Mouse (Mus musculus): ENCODE data around the gene Pex5. TPM values are rescaled to one million over a fixed set of nuclear protein-coding genes. Genes with fewer than 3 reads are reported as not detected.

The Pex5 gene
- polyA plus RNA-seq, 1 experiment from 2014 or later, result 69.6 TPM

DNA sequence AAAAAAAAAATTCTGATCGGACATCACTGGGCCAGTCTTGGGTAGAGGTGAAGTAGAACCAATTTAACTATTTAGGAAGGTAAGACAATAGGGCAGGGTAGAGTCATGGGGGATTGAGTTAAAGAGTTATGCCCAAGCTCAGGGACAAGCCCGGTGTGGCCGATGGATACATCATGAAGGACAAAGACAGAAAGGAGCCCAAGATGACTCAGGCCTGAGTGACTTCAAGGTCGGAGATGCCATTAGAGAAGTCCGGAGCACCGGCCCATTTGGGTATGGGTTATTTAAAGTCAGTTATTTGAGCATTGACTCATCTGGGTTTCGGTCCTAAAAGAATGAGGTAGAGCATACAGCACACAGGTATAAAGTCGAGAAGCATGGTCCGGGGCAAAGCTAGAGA, 31.6 kb upstream of the Pex5 start:
- Histone ChIP-seq H3K4me1 (replicated peaks) (no peaks in the 10 kb centered on the region), H3K36me3 (peaks cover 44% of the 10 kb centered on the region), H3K4me3 (no peak overlapping the region), H3K9me3 (no peaks in the 10 kb centered on the region), H3K9ac (no peak overlapping the region), H3K4me2 (no peak overlapping the region), H3K27ac (replicated peaks) (no peak overlapping the region), H3K27me3 (no peaks in the 10 kb centered on the region)
- no peak for ATAC-seq (ENCODE audit: low FRiP score, low read depth)
- WGBS, result 96% methylated on average over 9 of the region's 9 CpGs

DNA sequence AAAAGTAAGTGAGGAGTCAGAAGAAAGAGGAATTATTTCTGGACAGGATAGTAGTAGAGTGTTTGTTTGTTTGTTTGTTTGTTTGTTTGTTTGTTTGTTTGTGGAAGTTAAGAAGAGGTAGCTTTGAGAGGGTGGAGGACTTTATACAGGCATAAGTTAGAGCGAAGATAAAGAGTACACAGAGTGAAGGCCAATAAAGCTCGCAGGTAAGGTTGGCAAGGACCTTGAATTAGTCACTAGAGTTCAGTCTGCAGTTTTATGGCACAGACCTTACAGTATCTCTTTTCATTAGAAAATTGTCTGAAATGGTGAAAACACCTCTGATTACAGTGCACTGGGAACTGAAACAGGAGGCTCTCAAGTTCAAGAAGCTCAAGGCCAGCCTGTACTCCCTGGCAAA, 31.2 kb upstream of the Pex5 start:
- no peak for ATAC-seq (ENCODE audit: low FRiP score, low read depth)
- Histone ChIP-seq H3K4me2 (no peak overlapping the region), H3K4me1 (replicated peaks) (no peaks in the 10 kb centered on the region), H3K9me3 (no peaks in the 10 kb centered on the region), H3K36me3 (peaks cover 44% of the 10 kb centered on the region), H3K27ac (replicated peaks) (no peak overlapping the region), H3K27me3 (no peaks in the 10 kb centered on the region), H3K9ac (no peak overlapping the region), H3K4me3 (no peak overlapping the region)
- WGBS, result 98% methylated on average over 2 of the region's 2 CpGs

DNA sequence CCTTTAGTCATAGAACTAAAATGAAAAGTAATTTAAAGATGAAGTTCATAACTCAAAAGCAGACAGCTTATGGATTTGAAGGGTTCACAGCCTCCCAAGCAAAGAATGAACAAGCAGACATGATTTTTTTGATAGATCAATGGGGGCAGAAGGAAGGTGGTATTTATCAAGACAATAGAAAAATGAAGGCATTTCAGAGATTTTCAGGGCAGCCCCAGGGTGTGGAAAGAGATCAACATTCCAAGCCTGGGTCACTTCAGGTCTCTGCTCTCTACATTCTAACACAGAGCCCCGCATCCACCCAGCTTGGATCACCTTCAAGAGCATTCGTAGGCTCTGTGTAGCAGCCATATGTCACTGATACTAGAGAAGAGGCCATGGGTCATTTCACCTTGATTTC, 28.5 kb upstream of the Pex5 start:
- Histone ChIP-seq H3K4me3 (no peak overlapping the region), H3K9me3 (no peaks in the 10 kb centered on the region), H3K27ac (replicated peaks) (no peak overlapping the region), H3K4me1 (replicated peaks) (no peaks in the 10 kb centered on the region), H3K9ac (no peak overlapping the region), H3K4me2 (no peak overlapping the region), H3K36me3 (peaks cover 51% of the 10 kb centered on the region), H3K27me3 (no peaks in the 10 kb centered on the region)
- 84% methylated on average over 2 of the region's 2 CpGs for WGBS
- no peak; the same call in 1 of the 2 replicates for ATAC-seq (ENCODE audit: low FRiP score, low read depth)

DNA sequence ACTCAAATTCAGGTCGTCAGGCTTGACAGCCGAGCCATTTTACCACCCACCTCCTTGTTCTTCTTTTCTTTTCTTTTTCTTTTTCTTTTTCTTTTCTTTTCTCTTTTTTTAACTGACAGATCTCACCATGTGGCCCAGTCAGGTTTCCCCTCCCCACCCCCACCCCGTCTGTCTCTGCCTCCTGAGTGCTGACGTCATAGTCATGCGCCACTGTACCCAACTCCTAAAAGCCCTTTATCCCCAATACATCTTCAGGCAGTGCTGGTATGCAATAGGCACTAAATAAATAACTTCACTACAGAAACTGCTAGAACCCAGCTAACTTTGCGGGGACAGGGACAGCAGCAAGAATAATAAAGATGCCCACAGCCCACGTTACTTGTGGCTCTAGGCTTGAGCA, 21.4 kb upstream of the Pex5 start:
- H3K27ac ChIP-seq (replicated peaks), result no peak overlapping the region
- H3K4me3 ChIP-seq, result no peak overlapping the region
- H3K9ac ChIP-seq, result no peak overlapping the region
- ATAC-seq (ENCODE audit: low FRiP score, low read depth), result no peak
- WGBS, result 64% methylated on average over 7 of the region's 7 CpGs
- no peaks in the 10 kb centered on the region for H3K9me3 ChIP-seq
- H3K27me3 ChIP-seq, result no peaks in the 10 kb centered on the region
- peaks cover 3% of the 10 kb centered on the region; the same call in 1 of the 2 replicates for H3K4me1 ChIP-seq (replicated peaks)
- peaks cover 60% of the 10 kb centered on the region for H3K36me3 ChIP-seq
- H3K4me2 ChIP-seq, result no peak overlapping the region

DNA sequence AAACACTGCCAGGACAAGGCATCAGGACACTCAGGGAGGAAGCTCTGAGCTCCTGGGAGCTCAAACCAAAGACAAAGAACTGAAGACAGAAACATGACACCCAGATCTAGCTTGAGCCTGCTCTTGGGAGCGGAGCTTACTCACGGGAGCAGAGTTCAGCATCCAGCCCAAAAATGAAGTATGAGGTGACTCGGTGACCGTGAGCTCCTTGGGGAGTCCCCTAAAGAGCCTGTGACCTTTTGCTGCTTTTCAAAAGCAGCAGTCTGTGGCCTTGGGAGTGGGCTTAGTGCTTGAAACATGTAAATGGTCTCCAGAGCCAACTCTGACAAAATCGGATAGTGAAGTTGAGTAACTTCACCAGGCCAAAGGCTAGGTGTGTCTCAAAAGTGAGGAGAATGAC, 20.3 kb upstream of the Pex5 start:
- 84% methylated on average over 5 of the region's 5 CpGs for WGBS
- Histone ChIP-seq H3K36me3 (peaks cover 51% of the 10 kb centered on the region), H3K4me3 (no peak overlapping the region)

DNA sequence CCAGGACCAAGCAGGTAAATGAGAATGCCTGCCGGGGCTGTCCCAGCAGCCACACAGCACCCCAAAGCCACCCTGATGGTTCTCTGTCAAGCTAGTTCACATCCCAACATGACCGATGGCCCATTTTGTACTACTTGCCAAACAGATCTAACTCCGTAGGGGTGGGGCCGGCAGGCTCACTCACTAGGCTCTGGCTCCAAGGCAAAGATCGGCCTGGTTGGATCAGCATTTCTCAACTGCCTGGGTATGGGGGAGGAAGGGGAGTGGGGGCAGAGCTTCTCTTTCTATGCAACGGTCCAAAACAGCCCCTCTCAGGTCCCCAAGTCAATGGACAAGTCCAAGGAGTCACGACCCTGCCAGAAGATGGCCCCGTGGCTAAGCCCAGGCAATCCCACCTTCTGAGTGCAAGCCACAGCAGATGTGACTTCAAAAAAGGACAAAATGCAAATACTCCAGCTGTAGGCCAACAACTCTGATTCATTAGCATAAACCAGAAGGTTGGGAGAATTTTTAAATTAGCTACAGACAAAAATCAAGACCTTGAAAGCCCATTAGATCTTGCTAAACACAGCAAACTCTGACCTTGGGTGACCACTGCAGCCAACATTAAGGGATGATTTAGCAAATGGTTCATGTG, 18.9 kb upstream of the Pex5 start:
- ATAC-seq (ENCODE audit: low FRiP score, low read depth), result no peak
- Histone ChIP-seq H3K27ac (replicated peaks) (no peak overlapping the region), H3K9me3 (no peaks in the 10 kb centered on the region), H3K4me2 (no peak overlapping the region), H3K36me3 (peaks cover 39% of the 10 kb centered on the region), H3K9ac (no peak overlapping the region), H3K27me3 (no peaks in the 10 kb centered on the region), H3K4me3 (no peak overlapping the region), H3K4me1 (replicated peaks) (peaks cover 8% of the 10 kb centered on the region; the same call in 1 of the 2 replicates)
- 90% methylated on average over 8 of the region's 8 CpGs for WGBS

More for the DNA sequence above, 20.3 kb upstream of the Pex5 start:
- Histone ChIP-seq H3K9me3 (no peaks in the 10 kb centered on the region), H3K4me1 (replicated peaks) (peaks cover 8% of the 10 kb centered on the region; the same call in 1 of the 2 replicates), H3K27ac (replicated peaks) (no peak overlapping the region), H3K4me2 (no peak overlapping the region), H3K27me3 (no peaks in the 10 kb centered on the region), H3K9ac (no peak overlapping the region)
- no peak for ATAC-seq (ENCODE audit: low FRiP score, low read depth)

DNA sequence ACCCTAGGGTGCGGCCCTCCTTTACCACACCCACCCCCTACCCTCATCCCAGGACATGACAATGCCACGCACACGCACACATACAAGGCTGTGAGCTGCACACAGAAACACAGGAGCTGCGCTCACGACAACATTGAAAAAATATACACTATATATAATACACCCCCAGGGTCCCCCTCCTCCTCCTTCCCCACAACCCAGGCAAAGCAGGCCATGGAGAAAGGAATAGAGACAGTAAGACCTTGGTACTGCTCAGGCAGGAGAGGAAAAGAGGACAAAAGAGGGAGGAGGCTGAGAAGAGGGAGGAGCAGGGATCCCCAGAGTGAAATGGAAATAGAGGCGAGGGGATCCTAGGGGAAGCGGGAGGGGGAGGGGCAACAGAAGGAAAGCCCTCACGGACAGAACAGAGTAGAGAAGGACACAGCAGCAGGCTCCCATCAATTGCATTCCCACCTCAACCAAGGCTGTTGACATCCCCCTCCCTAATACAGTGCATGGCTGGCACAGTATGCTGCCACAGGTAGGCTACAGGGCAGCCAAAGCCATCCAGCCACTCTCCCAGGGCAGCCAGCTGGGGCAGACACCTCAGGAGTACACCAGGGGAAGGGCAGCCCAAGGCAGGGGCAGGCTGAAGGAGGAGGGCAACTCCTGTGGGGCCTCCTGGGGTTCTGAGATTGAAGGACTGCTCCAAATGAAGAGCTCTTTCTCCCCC, 16.1 kb upstream of the Pex5 start:
- no peak overlapping the region for H3K4me2 ChIP-seq
- no peaks in the 10 kb centered on the region for H3K9me3 ChIP-seq
- no peak overlapping the region for H3K27ac ChIP-seq (replicated peaks)
- H3K9ac ChIP-seq, result no peak overlapping the region
- ATAC-seq (ENCODE audit: low FRiP score, low read depth), result peak; percentile 13; the same call in 1 of the 2 replicates
- H3K4me3 ChIP-seq, result no peak overlapping the region
- H3K4me1 ChIP-seq (replicated peaks), result peaks cover 8% of the 10 kb centered on the region; the same call in 1 of the 2 replicates
- 35% methylated on average over 8 of the region's 8 CpGs for WGBS
- H3K36me3 ChIP-seq, result peaks cover 17% of the 10 kb centered on the region
- H3K27me3 ChIP-seq, result no peaks in the 10 kb centered on the region

DNA sequence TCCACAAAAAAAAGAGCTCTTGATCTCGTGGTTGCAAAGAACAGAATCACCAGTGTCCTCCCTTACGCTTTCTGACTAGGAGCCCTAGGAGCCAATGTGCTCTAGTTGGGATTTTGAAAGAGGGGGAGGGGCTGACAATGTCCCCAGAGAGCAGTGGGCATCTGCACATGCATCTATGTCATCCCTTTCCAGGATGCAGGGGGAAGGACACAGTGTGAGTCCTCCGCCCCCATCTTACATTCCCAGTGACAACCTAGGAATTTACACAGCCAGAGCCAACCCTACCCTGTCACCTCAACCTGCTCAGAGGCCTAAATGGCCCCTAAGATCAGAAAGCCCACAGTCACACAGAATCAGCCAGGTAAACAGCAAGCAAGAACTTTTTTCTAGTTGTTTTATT, 15.5 kb upstream of the Pex5 start:
- peaks cover 8% of the 10 kb centered on the region; the same call in 1 of the 2 replicates for H3K4me1 ChIP-seq (replicated peaks)
- no peak overlapping the region for H3K27ac ChIP-seq (replicated peaks)
- WGBS, result 67% methylated on average over 3 of the region's 3 CpGs
- no peak overlapping the region for H3K4me2 ChIP-seq
- no peak overlapping the region for H3K9ac ChIP-seq
- H3K36me3 ChIP-seq, result peaks cover 13% of the 10 kb centered on the region
- no peak overlapping the region for H3K4me3 ChIP-seq
- no peak for ATAC-seq (ENCODE audit: low FRiP score, low read depth)
- no peaks in the 10 kb centered on the region for H3K9me3 ChIP-seq
- no peaks in the 10 kb centered on the region for H3K27me3 ChIP-seq

DNA sequence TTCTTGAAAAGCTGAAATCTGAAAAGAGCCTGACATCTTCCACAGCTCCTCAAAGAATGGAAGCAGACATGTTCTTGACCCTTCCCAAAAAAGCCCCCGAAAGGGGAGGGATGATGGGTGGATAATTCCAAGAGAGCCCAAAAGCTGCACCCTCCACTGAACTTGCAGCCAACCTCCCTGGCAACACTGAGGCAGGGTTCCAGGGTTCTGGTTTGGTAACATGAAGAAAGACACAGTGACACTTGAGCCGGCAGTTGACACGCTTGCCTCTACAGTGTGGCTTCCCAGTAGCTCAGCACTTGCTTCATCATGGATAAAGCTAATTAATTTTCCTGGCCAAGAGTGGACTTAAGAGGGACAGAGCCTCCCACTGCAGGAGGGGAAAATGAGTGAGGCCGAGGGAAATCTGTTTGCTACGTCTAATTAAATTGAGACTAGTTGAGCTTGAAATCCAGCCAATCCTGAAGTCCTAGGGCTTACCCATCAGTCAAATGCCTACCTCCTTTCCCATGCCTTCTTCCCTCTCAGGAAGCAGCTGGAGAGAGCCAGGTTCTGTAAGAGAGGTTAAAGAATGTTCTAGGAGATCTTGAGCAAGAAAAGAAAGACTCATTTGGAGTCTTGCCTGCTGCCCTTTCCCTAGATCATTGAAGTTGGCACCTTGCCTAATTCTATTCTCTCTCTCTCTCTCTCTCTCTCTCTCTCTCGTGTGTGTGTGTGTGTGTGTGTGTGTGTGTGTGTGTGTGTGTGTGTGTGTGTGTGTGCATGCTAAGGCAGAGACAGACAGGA, 13.1 kb upstream of the Pex5 start:
- WGBS, result 58% methylated on average over 5 of the region's 6 CpGs
- no peak for ATAC-seq (ENCODE audit: low FRiP score, low read depth)

DNA sequence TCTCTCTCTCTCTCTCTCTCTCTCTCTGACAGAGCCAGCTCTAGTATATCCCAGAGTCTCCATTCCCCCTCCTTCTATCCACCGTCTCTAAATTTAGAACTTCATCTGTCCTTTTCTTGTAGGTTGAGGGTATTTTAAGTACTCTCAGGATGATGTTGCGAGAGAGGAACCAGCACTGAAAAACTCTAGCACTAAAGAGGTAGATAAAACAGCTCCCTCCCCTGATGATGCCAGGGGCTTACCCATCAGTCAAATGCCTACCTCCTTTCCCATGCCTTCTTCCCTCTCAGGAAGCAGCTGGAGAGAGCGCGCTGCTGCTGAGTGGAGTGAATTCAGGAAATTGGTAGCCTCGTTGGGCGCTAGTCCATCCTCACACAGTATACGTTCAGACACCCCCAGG, 12.4 kb upstream of the Pex5 start:
- Histone ChIP-seq H3K4me2 (no peak overlapping the region), H3K27ac (replicated peaks) (no peak overlapping the region), H3K9ac (no peak overlapping the region), H3K9me3 (no peaks in the 10 kb centered on the region), H3K36me3 (0 out of 2 replicates have a peak, but pooled peaks cover 5% of the 10 kb centered on the region), H3K4me1 (replicated peaks) (peaks cover 8% of the 10 kb centered on the region; the same call in 1 of the 2 replicates), H3K27me3 (no peaks in the 10 kb centered on the region), H3K4me3 (no peak overlapping the region)
- no peak for ATAC-seq (ENCODE audit: low FRiP score, low read depth)
- 84% methylated on average over 7 of the region's 7 CpGs for WGBS

More for the DNA sequence above, 13.1 kb upstream of the Pex5 start:
- Histone ChIP-seq H3K4me1 (replicated peaks) (peaks cover 8% of the 10 kb centered on the region; the same call in 1 of the 2 replicates), H3K9me3 (no peaks in the 10 kb centered on the region), H3K4me2 (no peak overlapping the region), H3K4me3 (no peak overlapping the region), H3K27me3 (no peaks in the 10 kb centered on the region), H3K27ac (replicated peaks) (no peak overlapping the region), H3K9ac (no peak overlapping the region), H3K36me3 (0 out of 2 replicates have a peak, but pooled peaks cover 5% of the 10 kb centered on the region)

DNA sequence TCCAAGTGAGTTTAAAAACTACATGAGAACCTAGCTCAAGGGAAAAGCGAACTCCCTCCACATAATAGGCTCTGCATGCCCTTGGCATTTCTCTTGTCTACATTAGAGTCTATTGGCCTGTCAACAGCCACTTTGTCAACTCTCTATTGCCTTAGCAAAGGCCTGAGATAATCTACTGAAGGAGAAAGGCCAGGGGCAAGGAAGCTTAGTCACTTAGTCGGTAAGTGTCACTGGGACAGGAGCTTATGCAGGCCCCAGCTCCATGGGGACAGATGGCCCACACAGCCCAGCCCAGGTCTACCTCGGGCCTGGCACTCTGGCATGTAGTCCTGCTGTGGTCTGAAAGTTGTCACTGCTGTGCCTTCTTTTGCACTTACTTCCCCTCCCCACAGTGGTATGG, 11.7 kb upstream of the Pex5 start:
- Histone ChIP-seq H3K36me3 (0 out of 2 replicates have a peak, but pooled peaks cover 2% of the 10 kb centered on the region), H3K9ac (no peak overlapping the region), H3K4me3 (no peak overlapping the region), H3K27ac (replicated peaks) (no peak overlapping the region), H3K9me3 (no peaks in the 10 kb centered on the region), H3K4me2 (no peak overlapping the region), H3K27me3 (no peaks in the 10 kb centered on the region), H3K4me1 (replicated peaks) (peaks cover 8% of the 10 kb centered on the region; the same call in 1 of the 2 replicates)
- 86% methylated on average over 3 of the region's 3 CpGs for WGBS
- no peak for ATAC-seq (ENCODE audit: low FRiP score, low read depth)

DNA sequence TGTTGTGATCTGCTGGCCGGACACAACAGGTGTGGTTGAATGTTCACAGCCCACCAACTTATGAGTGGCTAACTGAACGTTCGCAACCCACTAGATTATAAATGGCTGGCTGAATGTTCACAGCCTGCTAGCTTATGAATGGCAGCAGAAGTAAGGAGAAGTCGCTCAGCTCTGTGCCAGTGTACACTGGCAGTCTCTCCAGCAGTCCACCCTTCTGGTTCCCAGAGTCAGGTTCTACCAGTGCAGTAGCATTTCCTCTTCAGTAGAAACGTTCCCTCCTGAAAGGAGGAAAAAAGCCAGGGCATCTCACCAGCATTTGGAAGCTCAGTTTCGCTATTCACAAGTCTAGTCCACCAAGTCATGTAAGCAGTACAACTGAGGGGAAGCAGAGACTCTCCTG, 10.7 kb upstream of the Pex5 start:
- H3K36me3 ChIP-seq, result no peaks in the 10 kb centered on the region
- WGBS, result 77% methylated on average over 6 of the region's 6 CpGs
- H3K4me2 ChIP-seq, result no peak overlapping the region
- no peak for ATAC-seq (ENCODE audit: low FRiP score, low read depth)
- H3K27me3 ChIP-seq, result no peaks in the 10 kb centered on the region
- H3K9me3 ChIP-seq, result no peaks in the 10 kb centered on the region
- H3K4me1 ChIP-seq (replicated peaks), result no peaks in the 10 kb centered on the region
- H3K27ac ChIP-seq (replicated peaks), result no peak overlapping the region
- H3K9ac ChIP-seq, result no peak overlapping the region
- no peak overlapping the region for H3K4me3 ChIP-seq
